Mouse (Mus musculus) heart, postnatal 4 days (tissue): ENCODE measurements around the gene Gpr146. TPM values are rescaled to one million over a fixed set of nuclear protein-coding genes. Genes with fewer than 3 reads are reported as not detected.
"Not testable (repeated sequence)": the region's sequence is repeated elsewhere in the genome, so short reads cannot be mapped to it uniquely, and the experiment has no call there.

Experiments
- DNase-seq: peaks from one replicate; pipeline ENCODE4 v3.0.0; 2021
- total RNA-seq, 2 experiments: library from RNA; stranded (reverse); gene quantifications; 2 replicates each; pipeline ENCODE4 v1.2.3; 2021

Gpr146 gene
- 10 to 100 TPM; 23.3 to 28.2 TPM for total RNA-seq

DNA sequence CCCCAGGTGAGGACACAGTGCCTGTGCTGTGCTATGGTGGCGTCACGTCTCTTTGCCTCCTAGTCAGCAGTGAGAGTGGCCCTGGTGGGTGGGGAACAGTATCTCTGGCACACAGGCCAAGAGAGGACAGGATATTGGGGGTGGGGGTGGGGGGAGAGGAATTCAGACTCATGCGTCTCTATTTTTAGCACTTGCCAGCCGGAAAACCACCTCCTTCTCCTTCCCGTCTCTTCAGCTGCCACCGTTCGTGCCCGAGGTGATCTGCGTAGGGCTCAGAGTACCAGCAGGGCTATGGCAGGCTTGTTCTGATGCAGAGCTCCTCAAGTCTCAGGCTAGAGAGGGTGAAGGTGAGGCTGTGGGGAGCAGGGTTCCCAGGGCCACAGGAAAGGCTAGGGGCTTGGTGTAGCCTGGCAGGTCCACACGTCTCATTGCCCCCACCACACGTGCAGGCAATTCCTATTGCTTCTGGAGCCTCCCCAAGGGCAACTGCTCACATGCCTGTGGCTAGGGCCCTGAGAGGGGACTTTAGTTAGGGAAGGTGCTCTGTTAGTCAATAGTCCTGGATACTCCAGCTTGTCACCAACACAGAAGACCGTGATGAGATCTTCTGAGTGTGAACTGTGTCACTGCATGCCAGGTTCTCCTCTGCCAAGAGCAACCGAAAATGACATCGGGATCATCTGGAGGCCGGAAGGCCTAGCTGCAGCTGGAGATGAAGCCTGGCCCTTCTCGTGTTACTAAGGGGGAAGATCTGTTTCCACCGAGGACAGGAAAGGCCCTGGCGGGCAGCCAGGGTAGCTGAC lies at the start of gene Gpr146:
TSS of gene Gpr146 (plus strand) at position 230 of the 803 bp plus-strand sequence.
- peak; percentile 82 for DNase-seq

GRCm38 (mm10) chr5:139330766-139331165 lies 46.7 kb upstream of the Gpr146 start:
- DNase-seq, result no peak

DNA sequence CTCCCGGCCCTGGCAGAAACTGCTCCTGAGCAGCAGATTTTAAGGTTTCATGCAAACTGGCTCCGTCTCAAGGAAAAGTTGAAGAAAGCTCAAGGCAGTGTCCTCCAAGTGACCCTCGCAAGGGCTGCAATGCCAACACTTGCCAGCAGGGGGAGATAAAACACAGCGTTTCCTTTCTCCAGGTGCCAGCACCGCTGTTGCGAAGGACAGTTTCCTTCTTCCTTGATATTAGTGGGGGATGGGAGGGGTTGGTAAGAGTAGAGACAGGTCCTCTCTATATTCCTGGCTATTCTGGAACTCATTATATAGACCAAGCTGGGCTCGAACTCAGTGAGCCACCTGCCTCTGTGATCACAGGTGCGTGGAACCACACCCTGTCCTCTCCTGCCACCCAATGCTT lies 45.8 kb upstream of the Gpr146 start:
- peak; percentile 91 for DNase-seq

GRCm38 (mm10) chr5:139332590-139333272 lies 44.8 kb upstream of the Gpr146 start:
- no peak for DNase-seq

- DNase-seq, result no peak
These were observed 44.0 kb upstream of the Gpr146 start for GRCm38 (mm10) chr5:139333301-139334013.

DNA sequence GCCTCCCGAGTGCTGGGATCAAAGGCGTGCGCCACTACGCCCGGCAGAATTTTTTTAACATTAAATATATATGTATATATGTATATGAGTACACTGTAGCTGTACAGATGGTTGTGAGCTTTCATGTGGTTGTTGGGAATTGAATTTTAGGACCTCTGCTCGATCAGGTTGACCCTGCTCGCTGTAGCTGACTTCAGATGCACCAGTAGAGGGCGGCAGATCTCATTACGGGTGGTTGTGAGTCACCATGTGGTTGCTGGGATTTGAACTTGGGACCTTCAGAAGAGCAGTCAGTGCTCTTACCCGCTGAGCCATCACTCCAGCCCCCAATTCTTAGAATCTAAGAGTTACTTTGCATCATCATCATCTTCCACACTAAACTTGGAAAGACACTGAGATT lies 43.1 kb upstream of the Gpr146 start:
- DNase-seq, result not testable (repeated sequence)

- DNase-seq, result no peak
These were observed 41.9 kb upstream of the Gpr146 start for GRCm38 (mm10) chr5:139335634-139336033.

DNA sequence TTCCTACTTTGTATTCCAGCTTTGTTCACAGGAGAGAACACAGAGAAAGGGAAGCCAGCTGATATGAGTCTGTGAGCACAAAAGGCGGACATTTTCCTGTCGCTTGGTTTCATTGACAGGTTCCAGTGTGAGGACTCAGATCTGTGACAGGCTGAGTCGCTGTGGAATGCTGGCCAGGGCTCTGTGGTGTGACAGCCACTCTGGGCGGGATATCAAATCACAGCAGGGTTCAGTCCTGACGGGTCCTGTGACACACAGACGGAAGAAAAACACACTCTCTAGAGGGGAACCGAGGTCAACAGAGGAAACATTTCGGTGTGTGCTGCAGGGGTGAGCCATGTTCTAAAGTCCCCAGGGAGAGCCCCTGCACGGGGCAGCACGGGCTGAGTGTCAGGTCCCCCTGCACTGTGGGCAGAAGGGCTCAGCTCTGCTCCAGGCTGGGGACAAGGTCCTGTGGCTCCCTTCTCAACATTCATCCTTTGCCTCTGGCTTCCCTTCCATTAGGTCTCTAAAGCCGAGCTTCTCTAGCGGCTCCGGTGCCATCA lies 39.6 kb upstream of the Gpr146 start:
- peak; percentile 44 for DNase-seq

DNA sequence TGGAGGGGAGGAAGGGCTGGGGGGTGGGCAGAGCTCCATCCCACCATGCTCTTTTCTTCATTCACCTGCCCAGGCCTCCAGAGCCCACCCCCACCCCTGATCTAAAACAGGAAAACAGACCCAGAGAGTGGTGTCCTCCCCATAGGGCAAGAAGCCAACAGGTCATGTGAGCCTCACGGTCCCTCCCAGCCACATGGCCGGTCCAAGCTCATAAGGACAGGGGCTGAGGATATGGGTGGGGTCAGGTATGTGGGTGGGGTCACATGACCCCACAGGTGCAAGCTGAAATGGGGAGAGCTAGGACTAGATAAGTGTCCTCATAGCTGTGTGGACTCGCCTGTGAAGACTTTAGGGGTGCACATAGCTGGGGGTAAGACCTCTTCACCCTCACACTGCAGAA lies 39.1 kb upstream of the Gpr146 start:
- peak; percentile 46 for DNase-seq

DNA sequence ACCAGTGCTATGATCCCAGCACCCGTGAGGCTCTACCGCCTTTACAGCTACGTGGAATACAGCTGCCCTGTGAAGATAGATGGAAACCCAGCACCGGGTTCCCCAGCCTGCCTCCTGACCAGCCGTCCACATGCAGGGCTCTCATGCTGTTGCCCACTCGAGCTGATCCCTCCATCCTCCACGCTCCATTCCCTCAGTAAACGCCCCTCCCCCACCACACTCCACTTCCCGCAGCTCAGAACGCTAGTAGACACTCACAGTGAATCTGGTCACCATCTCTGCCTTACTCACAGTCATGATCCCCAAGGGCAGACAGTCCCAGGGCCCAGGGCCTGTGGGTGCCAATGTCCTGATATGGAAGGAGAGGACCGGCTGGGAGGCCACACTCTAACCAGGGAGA lies 38.6 kb upstream of the Gpr146 start:
- no peak for DNase-seq

GRCm38 (mm10) chr5:139344021-139344686 lies 33.3 kb upstream of the Gpr146 start:
- DNase-seq, result peak; percentile 89

GRCm38 (mm10) chr5:139344687-139345363 lies 32.7 kb upstream of the Gpr146 start:
- DNase-seq, result peak; percentile 97

DNA sequence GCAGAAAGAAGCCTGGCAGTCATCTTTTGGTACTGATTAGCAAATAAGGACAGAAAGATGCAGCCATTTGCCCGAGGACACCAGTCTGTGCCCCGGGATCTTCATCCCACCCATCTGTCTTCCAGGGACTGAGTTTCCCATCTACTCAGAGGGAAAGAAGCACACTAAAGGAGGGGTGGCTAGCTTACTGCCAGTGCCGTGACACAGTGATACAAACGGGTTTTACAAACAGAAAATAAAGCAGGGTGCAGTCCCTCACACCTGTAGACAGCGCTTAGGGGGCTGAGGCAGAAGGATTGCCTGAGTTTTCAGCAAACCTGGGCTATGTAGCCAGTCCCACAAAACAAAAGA lies 32.2 kb upstream of the Gpr146 start:
- no peak for DNase-seq

- no peak for DNase-seq
These were observed 30.3 kb upstream of the Gpr146 start for GRCm38 (mm10) chr5:139347225-139347624.

DNA sequence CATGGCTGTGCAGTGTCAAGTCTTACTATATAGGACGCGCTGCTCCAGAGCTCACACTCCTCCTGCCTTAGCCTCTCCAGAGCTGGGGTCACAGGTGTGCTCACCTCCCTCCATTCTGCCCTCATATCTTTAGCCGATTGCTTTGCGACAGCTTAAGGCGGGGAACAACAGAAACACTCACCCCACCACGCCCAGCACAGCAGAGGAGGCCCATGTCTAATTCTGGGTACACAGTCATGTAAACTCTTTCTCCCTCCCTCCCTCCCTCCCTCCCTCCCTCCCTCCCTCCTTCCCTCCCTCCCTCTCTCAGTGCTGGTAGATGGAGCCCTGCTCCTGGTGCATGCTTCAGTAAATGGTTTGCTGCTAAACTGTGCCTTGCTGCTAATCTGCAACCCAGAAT lies 27.8 kb upstream of the Gpr146 start:
- DNase-seq, result no peak

DNA sequence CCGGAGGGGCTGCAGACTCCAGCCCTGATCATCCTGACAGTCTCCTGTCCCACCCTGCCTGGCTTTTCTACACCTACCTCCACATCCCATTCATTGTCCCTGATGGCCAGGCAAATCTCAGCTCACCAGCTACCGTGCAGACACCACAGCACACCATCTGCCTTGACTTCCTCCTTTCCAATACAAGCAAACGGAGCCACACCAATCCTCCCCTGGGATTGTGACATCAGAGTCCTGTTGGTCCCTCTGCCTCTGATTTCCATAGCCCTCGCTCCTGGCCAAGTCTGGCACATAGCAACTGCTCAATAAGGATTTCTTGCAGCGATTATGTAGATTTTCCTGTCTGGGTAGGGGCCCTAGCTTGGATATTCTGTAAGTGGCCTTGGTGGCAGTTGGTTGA lies 26.4 kb upstream of the Gpr146 start, which contains the start of gene Cox19:
TSS of gene Cox19 (minus strand) at position 285 of the 400 bp plus-strand sequence.
- no peak for DNase-seq

DNA sequence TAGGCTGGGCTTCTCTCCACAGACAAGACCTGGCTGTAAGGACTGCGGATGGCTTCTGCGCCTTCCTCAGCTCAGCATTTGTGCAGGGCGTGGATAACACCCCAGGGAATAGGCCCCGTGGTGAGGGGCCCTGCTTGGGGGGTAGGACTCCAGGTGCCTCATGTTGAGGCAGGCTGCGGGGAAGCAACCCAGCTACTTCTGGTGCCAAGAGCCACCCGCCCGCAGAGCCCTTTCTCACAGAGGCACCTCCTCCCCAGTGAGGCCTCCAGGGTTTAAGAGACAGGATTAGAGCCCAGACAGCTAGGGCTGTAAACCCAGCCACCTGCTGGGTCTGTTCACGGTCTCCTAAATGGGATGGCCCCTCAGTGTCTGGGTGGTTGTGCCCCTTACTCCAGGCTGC lies 25.9 kb upstream of the Gpr146 start:
- no peak for DNase-seq

DNA sequence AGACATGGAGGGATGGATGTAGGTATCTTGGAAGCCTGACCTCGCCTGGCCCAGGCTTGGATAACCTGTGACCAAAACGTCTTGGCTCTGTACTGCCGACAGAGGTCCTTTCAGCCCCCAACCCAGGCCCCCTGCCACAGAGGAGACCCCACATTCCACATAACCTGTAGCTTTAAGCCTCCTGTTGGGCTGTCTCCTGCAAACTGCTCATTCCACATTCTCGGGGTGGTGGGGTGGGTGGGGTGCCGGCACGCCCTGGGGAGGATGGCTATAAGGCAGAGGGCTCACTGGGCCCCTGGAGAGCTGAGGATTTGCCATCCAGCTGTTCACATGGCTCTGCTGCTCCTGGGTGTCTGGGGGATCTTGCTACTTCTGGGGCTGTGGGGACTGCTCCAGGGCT lies 25.2 kb upstream of the Gpr146 start, which contains the start of gene Cyp2w1:
TSS of gene Cyp2w1 (plus strand) at position 301 of the 400 bp plus-strand sequence.
- no peak for DNase-seq

- DNase-seq, result no peak
These were observed 24.0 kb upstream of the Gpr146 start for GRCm38 (mm10) chr5:139353496-139353895.

- DNase-seq, result no peak
These were observed 23.6 kb upstream of the Gpr146 start for GRCm38 (mm10) chr5:139353946-139354345.

DNA sequence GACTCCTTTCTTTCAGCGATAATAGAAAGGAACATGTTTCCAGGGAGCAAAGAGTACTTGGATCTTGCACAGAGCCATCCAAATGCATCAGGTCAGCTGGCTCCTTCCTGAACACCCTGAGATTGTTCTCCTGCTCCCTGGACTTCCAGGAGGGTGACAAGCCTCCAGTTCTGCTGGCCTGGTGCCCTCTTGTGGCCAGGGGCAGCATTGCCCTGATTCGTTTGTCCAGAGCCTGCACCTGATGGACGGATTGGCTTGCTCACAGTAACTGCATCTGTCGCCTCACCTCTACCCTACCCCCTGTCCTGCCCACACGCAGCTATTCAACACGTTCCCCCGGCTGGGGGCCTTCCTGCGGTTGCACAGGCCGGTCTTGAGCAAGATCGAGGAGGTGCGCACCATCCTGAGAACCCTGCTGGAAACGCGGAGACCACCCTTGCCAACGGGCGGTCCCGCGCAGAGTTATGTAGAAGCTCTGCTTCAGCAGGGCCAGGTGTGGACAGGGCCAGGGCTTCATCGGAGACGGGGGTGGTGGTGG lies 22.2 kb upstream of the Gpr146 start:
- DNase-seq, result peak; percentile 90
